Mouse (Mus musculus): Measurements from ENCODE around the gene Dysf. TPM values are rescaled to one million over a fixed set of nuclear protein-coding genes. Genes with fewer than 3 reads are reported as not detected.

Gene Dysf
- total and polyA plus RNA-seq, 3 experiments: not detected

DNA sequence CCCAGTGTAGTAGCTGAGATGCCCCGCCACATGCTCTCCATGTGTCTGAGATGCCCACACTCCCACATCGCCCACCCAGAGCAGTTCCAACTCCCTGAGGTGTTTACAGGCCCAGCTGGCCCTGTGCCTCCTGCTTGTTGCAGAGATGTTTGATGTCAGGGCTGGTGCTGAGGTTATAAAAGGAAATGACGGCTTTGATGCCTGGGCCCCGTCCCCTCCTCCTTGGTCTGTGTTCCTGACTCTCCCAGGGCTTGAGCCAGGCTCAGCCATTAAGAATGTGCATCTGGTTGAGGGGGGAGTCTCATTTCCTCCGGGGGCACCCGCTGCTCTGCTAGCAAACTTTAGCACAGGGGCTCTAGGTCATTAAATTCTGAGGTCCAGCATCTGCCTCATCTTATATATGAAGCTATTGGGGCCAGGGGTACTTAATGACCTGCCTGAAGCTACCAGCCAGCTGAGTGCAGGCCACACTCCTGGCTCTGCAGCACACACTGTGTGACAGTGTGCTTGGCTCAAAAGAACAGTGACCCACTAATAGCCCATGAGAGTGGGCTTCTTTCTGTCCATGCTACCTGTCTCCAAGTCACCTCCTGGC is 183.4 kb downstream of the Dysf start:
- Histone ChIP-seq H3K36me3 (ENCODE audit: control insufficient read depth in 1 of 2, insufficient read depth in 2 of 2, low read length in 2 of 2) (no peaks in the 10 kb centered on the region), H3K4me3 (ENCODE audit: control insufficient read depth in 1 of 2, insufficient read depth in 1 of 2, low read depth in 2 of 2, low read length in 2 of 2) (no peak overlapping the region), H3K4me1 (ENCODE audit: control insufficient read depth in 1 of 2, insufficient read depth in 2 of 2, low read length in 2 of 2) (no peaks in the 10 kb centered on the region), H3K79me2 (ENCODE audit: control insufficient read depth, insufficient read depth, low read length, poor library complexity) (no peaks in the 10 kb centered on the region), H3K27me3 (ENCODE audit: control insufficient read depth in 1 of 2, insufficient read depth in 2 of 2, low read length in 2 of 2) (no peaks in the 10 kb centered on the region), H3K27ac (ENCODE audit: control insufficient read depth, low read depth, low read length) (no peak overlapping the region), H3K9me3 (replicated peaks; ENCODE audit: insufficient read depth, low read length) (no peaks in the 10 kb centered on the region), H3K9ac (ENCODE audit: control insufficient read depth, low read depth, low read length, poor library complexity, severe bottlenecking) (no peak overlapping the region)
- DNase-seq (ENCODE audit: low read depth, low spot score): no peak
- TF ChIP-seq MAZ (IDR thresholded peaks at IDR 0.05; ENCODE audit: low read depth, low read length): no peak
- no peak for TF ChIP-seq SMC3 (IDR thresholded peaks at IDR 0.05; ENCODE audit: low read depth, low read length)
- TF ChIP-seq CTCF (IDR thresholded peaks at IDR 0.05 in 2 of 3, conservative IDR thresholded peaks at IDR 0.05 in 1 of 3; ENCODE audit: control insufficient read depth in 1 of 3, insufficient read depth in 1 of 3, low read depth in 2 of 3, low read length in 3 of 3, poor library complexity in 1 of 3, severe bottlenecking in 1 of 3): no peak
- no peak for TF ChIP-seq POLR2A (IDR thresholded peaks at IDR 0.05; ENCODE audit: control insufficient read depth in 1 of 2, insufficient read depth in 1 of 2, low read depth in 1 of 2, low read length in 2 of 2, poor library complexity in 1 of 2)

GRCm38 (mm10) chr6:84196511-84196910 is 188.1 kb downstream of the Dysf start:
- H3K27ac ChIP-seq (ENCODE audit: control insufficient read depth, low read depth, low read length): no peak overlapping the region
- H3K27me3 ChIP-seq (ENCODE audit: control insufficient read depth in 1 of 2, insufficient read depth in 2 of 2, low read length in 2 of 2): no peaks in the 10 kb centered on the region
- no peaks in the 10 kb centered on the region for H3K9me3 ChIP-seq (replicated peaks; ENCODE audit: insufficient read depth, low read length)
- H3K79me2 ChIP-seq (ENCODE audit: control insufficient read depth, insufficient read depth, low read length, poor library complexity): no peaks in the 10 kb centered on the region
- no peaks in the 10 kb centered on the region for H3K36me3 ChIP-seq (ENCODE audit: control insufficient read depth in 1 of 2, insufficient read depth in 2 of 2, low read length in 2 of 2)
- no peaks in the 10 kb centered on the region for H3K4me1 ChIP-seq (ENCODE audit: control insufficient read depth in 1 of 2, insufficient read depth in 2 of 2, low read length in 2 of 2)
- no peak overlapping the region for H3K4me3 ChIP-seq (ENCODE audit: control insufficient read depth in 1 of 2, insufficient read depth in 1 of 2, low read depth in 2 of 2, low read length in 2 of 2)
- TF ChIP-seq MAFK (IDR thresholded peaks at IDR 0.05; ENCODE audit: borderline replicate concordance, low read depth, low read length) (no peak), ZC3H11A (IDR thresholded peaks at IDR 0.05; ENCODE audit: low read depth, low read length) (no peak), ZMIZ1 (IDR thresholded peaks at IDR 0.05; ENCODE audit: low read depth, low read length) (no peak), NRF1 (IDR thresholded peaks at IDR 0.05; ENCODE audit: insufficient read depth, low read depth, low read length, poor library complexity, severe bottlenecking) (no peak), MAZ (IDR thresholded peaks at IDR 0.05; ENCODE audit: low read depth, low read length) (no peak), SMC3 (IDR thresholded peaks at IDR 0.05; ENCODE audit: low read depth, low read length) (no peak), TCF12 (IDR thresholded peaks at IDR 0.05; ENCODE audit: low read depth, low read length) (no peak)
- DNase-seq (ENCODE audit: low read depth, low spot score): no peak
- no peak overlapping the region for H3K9ac ChIP-seq (ENCODE audit: control insufficient read depth, low read depth, low read length, poor library complexity, severe bottlenecking)

- Histone ChIP-seq H3K4me3 (ENCODE audit: control insufficient read depth in 1 of 2, insufficient read depth in 1 of 2, low read depth in 2 of 2, low read length in 2 of 2) (no peak overlapping the region), H3K27ac (ENCODE audit: control insufficient read depth, low read depth, low read length) (no peak overlapping the region), H3K9ac (ENCODE audit: control insufficient read depth, low read depth, low read length, poor library complexity, severe bottlenecking) (no peak overlapping the region), H3K4me1 (ENCODE audit: control insufficient read depth in 1 of 2, insufficient read depth in 2 of 2, low read length in 2 of 2) (no peaks in the 10 kb centered on the region), H3K27me3 (ENCODE audit: control insufficient read depth in 1 of 2, insufficient read depth in 2 of 2, low read length in 2 of 2) (no peaks in the 10 kb centered on the region), H3K36me3 (ENCODE audit: control insufficient read depth in 1 of 2, insufficient read depth in 2 of 2, low read length in 2 of 2) (no peaks in the 10 kb centered on the region), H3K9me3 (replicated peaks; ENCODE audit: insufficient read depth, low read length) (no peaks in the 10 kb centered on the region), H3K79me2 (ENCODE audit: control insufficient read depth, insufficient read depth, low read length, poor library complexity) (no peaks in the 10 kb centered on the region)
- no peak for DNase-seq (ENCODE audit: low read depth, low spot score)
- TF ChIP-seq UBTF (IDR thresholded peaks at IDR 0.05; ENCODE audit: borderline replicate concordance, insufficient read depth, low read depth, low read length) (no peak), ZNF384 (IDR thresholded peaks at IDR 0.05; ENCODE audit: low read depth, low read length) (no peak), GABPA (IDR thresholded peaks at IDR 0.05; ENCODE audit: low read depth, low read length) (no peak), TAL1 (IDR thresholded peaks at IDR 0.05; ENCODE audit: low read length) (no peak), KAT2A (conservative IDR thresholded peaks at IDR 0.05; ENCODE audit: low read depth, low read length) (no peak), NRF1 (IDR thresholded peaks at IDR 0.05; ENCODE audit: insufficient read depth, low read depth, low read length, poor library complexity, severe bottlenecking) (no peak), BHLHE40 (IDR thresholded peaks at IDR 0.05; ENCODE audit: borderline replicate concordance, low read depth, low read length) (no peak), CHD2 (IDR thresholded peaks at IDR 0.05; ENCODE audit: low read length) (no peak), MAFK (IDR thresholded peaks at IDR 0.05; ENCODE audit: borderline replicate concordance, low read depth, low read length) (no peak), JUND (IDR thresholded peaks at IDR 0.05; ENCODE audit: low read depth, low read length) (no peak), CTCF (IDR thresholded peaks at IDR 0.05 in 2 of 3, conservative IDR thresholded peaks at IDR 0.05 in 1 of 3; ENCODE audit: control insufficient read depth in 1 of 3, insufficient read depth in 1 of 3, low read depth in 2 of 3, low read length in 3 of 3, poor library complexity in 1 of 3, severe bottlenecking in 1 of 3) (no peak), GATA1 (IDR thresholded peaks at IDR 0.05; ENCODE audit: low read depth, low read length) (no peak), SMC3 (IDR thresholded peaks at IDR 0.05; ENCODE audit: low read depth, low read length) (no peak), ETS1 (IDR thresholded peaks at IDR 0.05; ENCODE audit: low read depth, low read length) (no peak), RAD21 (IDR thresholded peaks at IDR 0.05; ENCODE audit: low read depth, low read length) (no peak), ZC3H11A (IDR thresholded peaks at IDR 0.05; ENCODE audit: low read depth, low read length) (no peak), ELF1 (IDR thresholded peaks at IDR 0.05; ENCODE audit: low read depth, low read length) (no peak)
Observed at GRCm38 (mm10) chr6:84197811-84198213, 189.4 kb downstream of the Dysf start.
